Mouse (Mus musculus): ENCODE measurements around the gene Pcyt1a.

GRCm38 (mm10) chr16:32485209-32485608, 54.5 kb downstream of the Pcyt1a start:
- TF ChIP-seq GATA1 (IDR thresholded peaks at IDR 0.05; ENCODE audit: borderline replicate concordance, low read length) (no peak), FLI1 (IDR thresholded peaks at IDR 0.05; ENCODE audit: low read length) (no peak)
